Mouse (Mus musculus) kidney, adult 2 months (tissue): Measurements from ENCODE around the gene Tnfsf13. TPM values are rescaled to one million over a fixed set of nuclear protein-coding genes. Genes with fewer than 3 reads are reported as not detected.

Experiments used
- DNase-seq: peaks from one replicate; pipeline ENCODE4 v3.0.0; 2021
- H3K27ac ChIP-seq: fragments of 200-500 bp; 2 replicates; pipeline ENCODE4 v1.5.1; 2012; ENCODE audit warnings: low read depth, low read length, control low read depth, inconsistent platforms; ENCODE audit not compliant: insufficient read depth
- H3K27me3 ChIP-seq: fragments of 200-500 bp; replicated peaks from 2 replicates; pipeline ENCODE4 v1.6.1; 2012; ENCODE audit warnings: mild to moderate bottlenecking, moderate library complexity, low read length, inconsistent platforms; ENCODE audit not compliant: control insufficient read depth, insufficient read depth
- H3K36me3 ChIP-seq: fragments of 200-500 bp; 2 replicates; pipeline ENCODE4 v1.6.1; 2012; ENCODE audit warnings: mild to moderate bottlenecking, moderate library complexity, low read length, inconsistent platforms; ENCODE audit not compliant: control insufficient read depth, insufficient read depth
- H3K4me1 ChIP-seq: fragments of 200-500 bp; 2 replicates; pipeline ENCODE4 v1.6.1; 2011; ENCODE audit warnings: low read length; ENCODE audit not compliant: control insufficient read depth, insufficient read depth
- H3K4me3 ChIP-seq: fragments of 200-500 bp; 2 replicates; pipeline ENCODE4 v1.5.1; 2011; ENCODE audit warnings: mild to moderate bottlenecking, low read depth, low read length, control low read depth; ENCODE audit not compliant: insufficient read depth
- CTCF ChIP-seq: fragments of 200-500 bp; conservative IDR thresholded peaks from 2 replicates; pipeline ENCODE4 v1.5.1; 2011; ENCODE audit warnings: low read depth, mild to moderate bottlenecking, control low read depth, low read length, moderate library complexity, mixed read lengths; ENCODE audit not compliant: insufficient read depth, insufficient read length
- POLR2A ChIP-seq: fragments of 200-500 bp; IDR thresholded peaks from one replicate; pipeline ENCODE4 v1.6.1; 2011; ENCODE audit warnings: low read depth, low read length, control low read depth
- WGBS: fragments of 180-500 bp; shearing (Covaris S2); methylation state at CpG from one replicate; pipeline ENCODE4 v1.1.7; 2018; 5-methylcytosine and 5-hydroxymethylcytosine counted together
- polyA plus RNA-seq: library from polyadenylated mRNA; depleted of rRNA; stranded (reverse); fragments of >200 nt; gene quantifications from 2 replicates; pipeline ENCODE4 v1.2.3, GENCODE M21; 2012

Tnfsf13 gene
- polyA plus RNA-seq, 1 experiment = 4.1 TPM

- Histone ChIP-seq H3K4me1 (peaks cover 35% of the 10 kb centered on the region), H3K27me3 (no peaks in the 10 kb centered on the region), H3K4me3 (no peak overlapping the region), H3K27ac (peak overlapping the region; percentile 100), H3K36me3 (no peaks in the 10 kb centered on the region)
- peak; percentile 87 for DNase-seq
- 8% methylated on average over 4 of the region's 4 CpGs for WGBS
- TF ChIP-seq POLR2A (no peak), CTCF (no peak)
Measured at GRCm38 (mm10) chr11:69686377-69686776, 793 bp upstream of the Tnfsf13 start.

GRCm38 (mm10) chr11:69684936-69685335 lies 648 bp downstream of the Tnfsf13 start:
- DNase-seq = no peak
- H3K27ac ChIP-seq = peak overlapping the region; percentile 100
- peaks cover 37% of the 10 kb centered on the region for H3K4me1 ChIP-seq
- H3K4me3 ChIP-seq = no peak overlapping the region
- 89% methylated on average over 6 of the region's 6 CpGs for WGBS
- TF ChIP-seq CTCF (no peak), POLR2A (no peak)
- no peaks in the 10 kb centered on the region for H3K27me3 ChIP-seq
- H3K36me3 ChIP-seq = no peaks in the 10 kb centered on the region

- no peak for DNase-seq
- H3K4me1 ChIP-seq = peaks cover 34% of the 10 kb centered on the region
- 80% methylated on average over 12 of the region's 12 CpGs for WGBS
- no peaks in the 10 kb centered on the region for H3K36me3 ChIP-seq
- H3K27me3 ChIP-seq = no peaks in the 10 kb centered on the region
- no peak overlapping the region for H3K4me3 ChIP-seq
- TF ChIP-seq POLR2A (no peak), CTCF (no peak)
- no peak overlapping the region for H3K27ac ChIP-seq
Measured at GRCm38 (mm10) chr11:69684128-69684745, 1.3 kb downstream of the Tnfsf13 start.

GRCm38 (mm10) chr11:69683576-69683975 lies 2.0 kb downstream of the Tnfsf13 start:
- Histone ChIP-seq H3K4me1 (peaks cover 34% of the 10 kb centered on the region), H3K27me3 (no peaks in the 10 kb centered on the region), H3K4me3 (no peak overlapping the region), H3K36me3 (no peaks in the 10 kb centered on the region), H3K27ac (no peak overlapping the region)
- 78% methylated on average over 7 of the region's 7 CpGs for WGBS
- TF ChIP-seq CTCF (no peak), POLR2A (no peak)
- no peak for DNase-seq

- TF ChIP-seq POLR2A (no peak), CTCF (peak; percentile 95)
- peaks cover 34% of the 10 kb centered on the region for H3K4me1 ChIP-seq
- H3K27ac ChIP-seq = peak overlapping the region; percentile 26; the same call in 1 of the 2 replicates
Measured at GRCm38 (mm10) chr11:69682840-69683533, 2.6 kb downstream of the Tnfsf13 start.

GRCm38 (mm10) chr11:69682209-69682839 lies 3.3 kb downstream of the Tnfsf13 start:
- Histone ChIP-seq H3K4me1 (peaks cover 34% of the 10 kb centered on the region), H3K36me3 (peaks cover 2% of the 10 kb centered on the region; the same call in 1 of the 2 replicates), H3K27ac (peak overlapping the region; percentile 93), H3K27me3 (no peaks in the 10 kb centered on the region), H3K4me3 (peak overlapping the region; percentile 76)
- DNase-seq = no peak
- no peak for TF ChIP-seq POLR2A
- no peak for TF ChIP-seq CTCF
- whole genome bisulfite sequencing = 15% methylated on average over 24 of the region's 24 CpGs

More at GRCm38 (mm10) chr11:69682840-69683533, 2.6 kb downstream of the Tnfsf13 start:
- Histone ChIP-seq H3K36me3 (peaks cover 2% of the 10 kb centered on the region; the same call in 1 of the 2 replicates), H3K27me3 (no peaks in the 10 kb centered on the region), H3K4me3 (no peak overlapping the region)
- WGBS = 22% methylated on average over 12 of the region's 12 CpGs
- peak; percentile 92 for DNase-seq

GRCm38 (mm10) chr11:69681314-69682208 lies 4.0 kb downstream of the Tnfsf13 start, which contains the start of gene Senp3:
Senp3 (minus strand) TSS chr11:69682084.
- under 1% methylated on average over 80 of the region's 80 CpGs for WGBS
- peak; percentile 98 for DNase-seq
- Histone ChIP-seq H3K27me3 (no peaks in the 10 kb centered on the region), H3K27ac (peak within 1 kb of the TSS; percentile 93), H3K4me1 (peaks cover 30% of the 10 kb centered on the region), H3K4me3 (peak within 1 kb of the TSS; percentile 76), H3K36me3 (peaks cover 2% of the 10 kb centered on the region; the same call in 1 of the 2 replicates)
- TF ChIP-seq POLR2A = peak; percentile 73
- TF ChIP-seq CTCF = no peak
